Mouse (Mus musculus) kidney, adult 18-20 months (tissue): ENCODE results near the gene Abcc6.
"Not testable (repeated sequence)": the region's sequence is repeated elsewhere in the genome, so short reads cannot be mapped to it uniquely, and the experiment has no call there.

Source experiments
- DNase-seq: peaks from one replicate; pipeline ENCODE4 v3.0.0; 2021

Gene Abcc6

GRCm38 (mm10) chr7:46025436-46025835 is 4.7 kb downstream of the Abcc6 start:
- no peak for DNase-seq

- DNase-seq, result no peak
These were observed 8.2 kb downstream of the Abcc6 start for GRCm38 (mm10) chr7:46021951-46022350.

GRCm38 (mm10) chr7:46019594-46019993 is 10.5 kb downstream of the Abcc6 start:
- no peak for DNase-seq

- DNase-seq, result no peak
These were observed 16.7 kb downstream of the Abcc6 start for GRCm38 (mm10) chr7:46013266-46014010.

GRCm38 (mm10) chr7:46012121-46012520 is 18.0 kb downstream of the Abcc6 start:
- DNase-seq, result no peak

GRCm38 (mm10) chr7:46009578-46009977 is 20.5 kb downstream of the Abcc6 start:
- DNase-seq, result peak; percentile 64

GRCm38 (mm10) chr7:46002748-46003147 is 27.4 kb downstream of the Abcc6 start:
- DNase-seq, result no peak

- DNase-seq, result no peak
These were observed 29.5 kb downstream of the Abcc6 start for GRCm38 (mm10) chr7:46000577-46000976.

GRCm38 (mm10) chr7:45992470-45992869 is 37.6 kb downstream of the Abcc6 start:
- DNase-seq, result no peak

GRCm38 (mm10) chr7:45988344-45988743 is 41.8 kb downstream of the Abcc6 start:
- DNase-seq, result no peak

GRCm38 (mm10) chr7:45986893-45987292 is 43.2 kb downstream of the Abcc6 start:
- no peak for DNase-seq

GRCm38 (mm10) chr7:45981612-45982011 is 48.5 kb downstream of the Abcc6 start:
- DNase-seq, result no peak

GRCm38 (mm10) chr7:45974512-45974911 is 55.6 kb downstream of the Abcc6 start:
- DNase-seq, result no peak

- no peak for DNase-seq
These were observed 56.0 kb downstream of the Abcc6 start for GRCm38 (mm10) chr7:45974103-45974502.

- no peak for DNase-seq
These were observed 56.8 kb downstream of the Abcc6 start for GRCm38 (mm10) chr7:45973271-45973687.

- no peak for DNase-seq
These were observed 58.0 kb downstream of the Abcc6 start for GRCm38 (mm10) chr7:45971831-45972723.

GRCm38 (mm10) chr7:45956611-45957010 is 73.5 kb downstream of the Abcc6 start:
- DNase-seq, result no peak

- DNase-seq, result no peak
These were observed 81.0 kb downstream of the Abcc6 start for GRCm38 (mm10) chr7:45949061-45949460.

- not testable (repeated sequence) for DNase-seq
These were observed 86.8 kb downstream of the Abcc6 start for GRCm38 (mm10) chr7:45943280-45943679.

GRCm38 (mm10) chr7:45941986-45942385 is 88.1 kb downstream of the Abcc6 start:
- DNase-seq, result no peak

GRCm38 (mm10) chr7:45939836-45940235 is 90.3 kb downstream of the Abcc6 start:
- peak; percentile 44 for DNase-seq

- peak; percentile 68 for DNase-seq
These were observed 95.0 kb downstream of the Abcc6 start for GRCm38 (mm10) chr7:45935114-45935513.

GRCm38 (mm10) chr7:45933766-45934165 is 96.3 kb downstream of the Abcc6 start:
- not testable (repeated sequence) for DNase-seq

GRCm38 (mm10) chr7:45929688-45930087 is 100.4 kb downstream of the Abcc6 start:
- no peak for DNase-seq
